Mouse (Mus musculus): ENCODE results near the gene H2-T22.
"Not testable (repeated sequence)": the region's sequence is repeated elsewhere in the genome, so short reads cannot be mapped to it uniquely, and the experiment has no call there.

DNA sequence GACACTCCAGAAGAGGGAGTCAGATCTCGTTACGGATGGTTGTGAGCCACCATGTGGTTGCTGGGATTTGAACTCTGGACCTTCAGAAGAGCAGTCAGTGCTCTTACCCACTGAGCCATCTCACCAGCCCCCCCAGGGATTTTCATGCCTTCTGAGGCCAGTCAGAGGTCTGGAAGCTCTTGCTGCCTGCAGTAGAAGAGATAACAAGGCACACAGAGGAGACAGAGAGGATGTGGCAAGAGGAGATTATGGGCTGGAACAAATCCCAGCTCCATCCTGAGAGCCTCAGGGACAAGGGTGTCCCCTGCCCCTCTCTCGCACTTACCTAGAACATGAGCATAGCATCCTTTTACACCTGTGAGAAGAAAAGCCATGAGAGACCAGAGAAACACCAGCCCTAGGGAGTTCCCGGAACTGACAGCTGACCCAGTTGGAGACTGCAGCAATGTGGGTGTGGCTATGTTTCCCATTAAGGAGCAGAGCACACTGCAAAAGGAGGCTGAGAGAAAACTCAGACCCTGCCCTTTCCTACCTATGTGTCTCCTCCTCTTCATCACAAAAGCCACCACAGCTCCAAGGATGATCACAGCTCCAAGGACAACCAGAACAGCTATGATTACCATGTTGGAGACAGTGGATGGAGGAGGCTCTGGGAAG lies 12.4 kb downstream of the H2-T22 start:
- TF ChIP-seq CTCF (IDR thresholded peaks at IDR 0.05; ENCODE audit: low read depth, low read length); POLR2A (IDR thresholded peaks at IDR 0.05; ENCODE audit: extremely low read depth, insufficient read depth, low read length): not testable (repeated sequence)

Measured in liver, adult 2 months (tissue).